Mouse (Mus musculus): ENCODE measurements around the gene Cyb5r2. TPM values are rescaled to one million over a fixed set of nuclear protein-coding genes. Genes with fewer than 3 reads are reported as not detected.

Gene Cyb5r2
- 0.25 and 0.34 TPM in 2 replicates for polyA plus RNA-seq (2015; fragmentation: Nextera tagmentation; extraction: Ambion mirVana)

- peak within 1 kb of the TSS; percentile 20; the same call in 1 of the 2 replicates for H3K9ac ChIP-seq (ENCODE audit: low read length)
- peak; percentile 64 for ATAC-seq (ENCODE audit: insufficient read depth, low FRiP score)
- H3K4me3 ChIP-seq (replicated peaks; ENCODE audit: low read length), result peak within 1 kb of the TSS; percentile 24
- no peak within 1 kb of the TSS for H3K27ac ChIP-seq (ENCODE audit: low read length)
- H3K27me3 ChIP-seq (ENCODE audit: control insufficient read depth, insufficient read depth, low read length), result no peaks in the 10 kb centered on the region
- H3K36me3 ChIP-seq (ENCODE audit: control insufficient read depth, insufficient read depth, low read length), result no peaks in the 10 kb centered on the region
- H3K9me3 ChIP-seq (replicated peaks; ENCODE audit: control insufficient read depth, low read length), result no peaks in the 10 kb centered on the region
- WGBS, result 12% methylated on average over 23 of the region's 23 CpGs
- peak within 1 kb of the TSS; percentile 50 for H3K4me2 ChIP-seq (ENCODE audit: low read depth, low read length)
- 0 out of 2 replicates have a peak, but pooled peaks cover 6% of the 10 kb centered on the region for H3K4me1 ChIP-seq (ENCODE audit: control insufficient read depth, insufficient read depth, low read length)
These were observed at the start of gene Cyb5r2 for GRCm38 (mm10) chr7:107757308-107758151. Gene Cyb5r2 (minus strand): TSS chr7:107758032.

DNA sequence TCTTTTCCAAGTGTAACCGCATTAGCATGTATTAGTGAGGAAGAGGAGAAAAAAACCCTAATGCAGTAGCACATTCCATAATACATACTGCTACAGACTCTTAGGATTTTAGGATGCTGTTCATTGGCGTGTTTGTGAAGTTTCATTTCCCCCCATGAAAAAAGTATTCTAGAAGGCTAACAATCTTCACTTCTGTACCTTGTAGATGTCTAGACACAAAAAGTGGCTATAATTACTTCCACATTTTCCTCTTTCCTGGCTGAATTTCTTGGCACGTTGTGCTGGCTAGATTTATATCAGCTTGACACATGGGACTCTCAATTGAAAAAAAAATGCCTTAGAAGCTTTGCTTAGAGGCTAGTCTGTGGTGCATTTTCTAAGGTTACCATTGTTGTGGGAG is 44.3 kb upstream of the Cyb5r2 start:
- no peak overlapping the region for H3K27ac ChIP-seq (ENCODE audit: low read length)
- no peak for ATAC-seq (ENCODE audit: insufficient read depth, low FRiP score)
- WGBS, result 74% methylated on average over 3 of the region's 3 CpGs

GRCm38 (mm10) chr7:107801108-107801507 is 43.3 kb upstream of the Cyb5r2 start, which contains the start of gene Ovch2:
Gene Ovch2 (minus strand): TSS chr7:107801208.
- Histone ChIP-seq H3K9ac (ENCODE audit: low read length) (no peak within 1 kb of the TSS), H3K4me1 (ENCODE audit: control insufficient read depth, insufficient read depth, low read length) (no peaks in the 10 kb centered on the region), H3K27me3 (ENCODE audit: control insufficient read depth, insufficient read depth, low read length) (no peaks in the 10 kb centered on the region), H3K36me3 (ENCODE audit: control insufficient read depth, insufficient read depth, low read length) (no peaks in the 10 kb centered on the region), H3K27ac (ENCODE audit: low read length) (no peak within 1 kb of the TSS), H3K9me3 (replicated peaks; ENCODE audit: control insufficient read depth, low read length) (no peaks in the 10 kb centered on the region), H3K4me3 (replicated peaks; ENCODE audit: low read length) (no peak within 1 kb of the TSS), H3K4me2 (ENCODE audit: low read depth, low read length) (no peak within 1 kb of the TSS)
- ATAC-seq (ENCODE audit: insufficient read depth, low FRiP score), result no peak
- 87% methylated on average over 2 of the region's 2 CpGs for WGBS

More for the DNA sequence above, 44.3 kb upstream of the Cyb5r2 start:
- Histone ChIP-seq H3K4me2 (ENCODE audit: low read depth, low read length) (no peak overlapping the region), H3K9ac (ENCODE audit: low read length) (no peak overlapping the region), H3K9me3 (replicated peaks; ENCODE audit: control insufficient read depth, low read length) (no peaks in the 10 kb centered on the region), H3K4me1 (ENCODE audit: control insufficient read depth, insufficient read depth, low read length) (no peaks in the 10 kb centered on the region), H3K27me3 (ENCODE audit: control insufficient read depth, insufficient read depth, low read length) (no peaks in the 10 kb centered on the region), H3K36me3 (ENCODE audit: control insufficient read depth, insufficient read depth, low read length) (no peaks in the 10 kb centered on the region), H3K4me3 (replicated peaks; ENCODE audit: low read length) (no peak overlapping the region)

- ATAC-seq (ENCODE audit: insufficient read depth, low FRiP score), result no peak
- Histone ChIP-seq H3K9me3 (replicated peaks; ENCODE audit: control insufficient read depth, low read length) (no peaks in the 10 kb centered on the region), H3K27me3 (ENCODE audit: control insufficient read depth, insufficient read depth, low read length) (no peaks in the 10 kb centered on the region), H3K4me2 (ENCODE audit: low read depth, low read length) (no peak overlapping the region), H3K27ac (ENCODE audit: low read length) (no peak overlapping the region), H3K36me3 (ENCODE audit: control insufficient read depth, insufficient read depth, low read length) (no peaks in the 10 kb centered on the region), H3K4me1 (ENCODE audit: control insufficient read depth, insufficient read depth, low read length) (no peaks in the 10 kb centered on the region), H3K9ac (ENCODE audit: low read length) (no peak overlapping the region), H3K4me3 (replicated peaks; ENCODE audit: low read length) (no peak overlapping the region)
- WGBS, result 76% methylated on average over 2 of the region's 2 CpGs
These were observed 38.7 kb upstream of the Cyb5r2 start for GRCm38 (mm10) chr7:107796500-107796899.

GRCm38 (mm10) chr7:107787977-107788620 is 30.3 kb upstream of the Cyb5r2 start:
- no peak for ATAC-seq (ENCODE audit: insufficient read depth, low FRiP score)
- H3K27me3 ChIP-seq (ENCODE audit: control insufficient read depth, insufficient read depth, low read length), result no peaks in the 10 kb centered on the region
- WGBS, result 58% methylated on average over 3 of the region's 3 CpGs

DNA sequence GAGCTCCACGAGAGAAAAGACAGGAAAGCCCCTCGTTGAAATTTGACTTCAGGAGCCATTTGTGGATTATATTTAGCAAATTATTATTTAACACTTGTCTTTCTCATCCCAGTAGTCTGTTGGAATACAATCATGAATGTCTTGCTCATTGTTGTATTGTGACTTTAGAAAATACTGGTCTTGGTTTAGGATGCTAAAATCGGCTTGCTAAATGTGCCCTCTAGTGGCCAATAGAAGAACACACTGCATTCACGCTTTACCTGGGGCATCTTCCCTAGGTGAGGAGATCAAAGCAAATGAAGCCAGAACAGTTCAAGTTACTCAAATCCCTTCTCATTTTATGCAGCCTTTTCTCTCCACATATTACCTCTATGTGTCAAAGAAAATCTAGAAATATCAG is 21.8 kb upstream of the Cyb5r2 start:
- no peaks in the 10 kb centered on the region for H3K4me1 ChIP-seq (ENCODE audit: control insufficient read depth, insufficient read depth, low read length)
- 45% methylated on average over 4 of the region's 4 CpGs for WGBS
- H3K27ac ChIP-seq (ENCODE audit: low read length), result no peak overlapping the region
- no peak overlapping the region for H3K4me3 ChIP-seq (replicated peaks; ENCODE audit: low read length)
- H3K36me3 ChIP-seq (ENCODE audit: control insufficient read depth, insufficient read depth, low read length), result no peaks in the 10 kb centered on the region
- no peak for ATAC-seq (ENCODE audit: insufficient read depth, low FRiP score)
- H3K27me3 ChIP-seq (ENCODE audit: control insufficient read depth, insufficient read depth, low read length), result no peaks in the 10 kb centered on the region
- H3K9ac ChIP-seq (ENCODE audit: low read length), result no peak overlapping the region
- H3K4me2 ChIP-seq (ENCODE audit: low read depth, low read length), result no peak overlapping the region
- no peaks in the 10 kb centered on the region for H3K9me3 ChIP-seq (replicated peaks; ENCODE audit: control insufficient read depth, low read length)

More at GRCm38 (mm10) chr7:107787977-107788620, 30.3 kb upstream of the Cyb5r2 start:
- no peaks in the 10 kb centered on the region for H3K9me3 ChIP-seq (replicated peaks; ENCODE audit: control insufficient read depth, low read length)
- H3K4me3 ChIP-seq (replicated peaks; ENCODE audit: low read length), result no peak overlapping the region
- no peak overlapping the region for H3K4me2 ChIP-seq (ENCODE audit: low read depth, low read length)
- H3K27ac ChIP-seq (ENCODE audit: low read length), result no peak overlapping the region
- no peaks in the 10 kb centered on the region for H3K4me1 ChIP-seq (ENCODE audit: control insufficient read depth, insufficient read depth, low read length)
- H3K9ac ChIP-seq (ENCODE audit: low read length), result no peak overlapping the region
- no peaks in the 10 kb centered on the region for H3K36me3 ChIP-seq (ENCODE audit: control insufficient read depth, insufficient read depth, low read length)

- WGBS, result 35% methylated on average over 1 of the region's 1 CpGs
- H3K4me1 ChIP-seq (ENCODE audit: control insufficient read depth, insufficient read depth, low read length), result no peaks in the 10 kb centered on the region
- no peak overlapping the region for H3K27ac ChIP-seq (ENCODE audit: low read length)
- no peak overlapping the region for H3K4me3 ChIP-seq (replicated peaks; ENCODE audit: low read length)
- no peaks in the 10 kb centered on the region for H3K9me3 ChIP-seq (replicated peaks; ENCODE audit: control insufficient read depth, low read length)
- no peak for ATAC-seq (ENCODE audit: insufficient read depth, low FRiP score)
- no peaks in the 10 kb centered on the region for H3K27me3 ChIP-seq (ENCODE audit: control insufficient read depth, insufficient read depth, low read length)
- H3K4me2 ChIP-seq (ENCODE audit: low read depth, low read length), result no peak overlapping the region
- H3K36me3 ChIP-seq (ENCODE audit: control insufficient read depth, insufficient read depth, low read length), result no peaks in the 10 kb centered on the region
- H3K9ac ChIP-seq (ENCODE audit: low read length), result no peak overlapping the region
These were observed 20.4 kb upstream of the Cyb5r2 start for GRCm38 (mm10) chr7:107778216-107778615.

- no peaks in the 10 kb centered on the region for H3K36me3 ChIP-seq (ENCODE audit: control insufficient read depth, insufficient read depth, low read length)
- H3K27ac ChIP-seq (ENCODE audit: low read length), result no peak overlapping the region
- H3K9me3 ChIP-seq (replicated peaks; ENCODE audit: control insufficient read depth, low read length), result no peaks in the 10 kb centered on the region
- no peaks in the 10 kb centered on the region for H3K27me3 ChIP-seq (ENCODE audit: control insufficient read depth, insufficient read depth, low read length)
- no peaks in the 10 kb centered on the region for H3K4me1 ChIP-seq (ENCODE audit: control insufficient read depth, insufficient read depth, low read length)
- no peak overlapping the region for H3K4me3 ChIP-seq (replicated peaks; ENCODE audit: low read length)
- ATAC-seq (ENCODE audit: insufficient read depth, low FRiP score), result no peak
- WGBS, result 55% methylated on average over 6 of the region's 6 CpGs
- H3K4me2 ChIP-seq (ENCODE audit: low read depth, low read length), result no peak overlapping the region
- H3K9ac ChIP-seq (ENCODE audit: low read length), result no peak overlapping the region
These were observed 13.0 kb upstream of the Cyb5r2 start for GRCm38 (mm10) chr7:107770812-107771211.

GRCm38 (mm10) chr7:107756748-107757147 is 1.1 kb downstream of the Cyb5r2 start:
- no peak for ATAC-seq (ENCODE audit: insufficient read depth, low FRiP score)
- H3K9me3 ChIP-seq (replicated peaks; ENCODE audit: control insufficient read depth, low read length), result no peaks in the 10 kb centered on the region
- H3K4me1 ChIP-seq (ENCODE audit: control insufficient read depth, insufficient read depth, low read length), result 0 out of 2 replicates have a peak, but pooled peaks cover 6% of the 10 kb centered on the region
- no peak overlapping the region for H3K9ac ChIP-seq (ENCODE audit: low read length)
- H3K27me3 ChIP-seq (ENCODE audit: control insufficient read depth, insufficient read depth, low read length), result no peaks in the 10 kb centered on the region
- WGBS, result 90% methylated on average over 2 of the region's 2 CpGs
- no peak overlapping the region for H3K27ac ChIP-seq (ENCODE audit: low read length)
- no peaks in the 10 kb centered on the region for H3K36me3 ChIP-seq (ENCODE audit: control insufficient read depth, insufficient read depth, low read length)
- no peak overlapping the region for H3K4me2 ChIP-seq (ENCODE audit: low read depth, low read length)
- H3K4me3 ChIP-seq (replicated peaks; ENCODE audit: low read length), result no peak overlapping the region
